Mouse (Mus musculus) urinary bladder, postnatal 4 days (tissue): ENCODE data around the gene Trp53i11.

Source experiments
- DNase-seq, 2 experiments: peaks; one replicate each; pipeline ENCODE4 v3.0.0; 2021 to 2022; ENCODE audit warnings: low spot score in 2 of 2

Gene Trp53i11

GRCm38 (mm10) chr2:93242166-93242565 is 54.8 kb downstream of the Trp53i11 start:
- no peak for DNase-seq

- no peak for DNase-seq
Observed at GRCm38 (mm10) chr2:93243439-93244089, 56.2 kb downstream of the Trp53i11 start.

- DNase-seq: no peak
Observed at GRCm38 (mm10) chr2:93244090-93244443, 56.7 kb downstream of the Trp53i11 start.

GRCm38 (mm10) chr2:93249058-93249457 is 61.7 kb downstream of the Trp53i11 start:
- DNase-seq: no peak

GRCm38 (mm10) chr2:93250611-93251010 is 63.3 kb downstream of the Trp53i11 start:
- DNase-seq: no peak
